Mouse (Mus musculus) testis, adult 2 months (tissue): ENCODE measurements around the gene Tssk6.

ENCODE experiments used
- CTCF ChIP-seq: fragments of 200-500 bp; IDR thresholded peaks from 2 replicates; pipeline ENCODE4 v1.5.1; 2012; ENCODE audit warnings: low read depth, mild to moderate bottlenecking, inconsistent platforms, low read length, moderate library complexity; ENCODE audit not compliant: control insufficient read depth, insufficient read depth, insufficient replicate concordance
- POLR2A ChIP-seq: fragments of 200-500 bp; IDR thresholded peaks from 2 replicates; pipeline ENCODE4 v1.6.1; 2012; ENCODE audit warnings: low read depth, mild to moderate bottlenecking, inconsistent platforms, low read length, moderate library complexity; ENCODE audit not compliant: control insufficient read depth

DNA sequence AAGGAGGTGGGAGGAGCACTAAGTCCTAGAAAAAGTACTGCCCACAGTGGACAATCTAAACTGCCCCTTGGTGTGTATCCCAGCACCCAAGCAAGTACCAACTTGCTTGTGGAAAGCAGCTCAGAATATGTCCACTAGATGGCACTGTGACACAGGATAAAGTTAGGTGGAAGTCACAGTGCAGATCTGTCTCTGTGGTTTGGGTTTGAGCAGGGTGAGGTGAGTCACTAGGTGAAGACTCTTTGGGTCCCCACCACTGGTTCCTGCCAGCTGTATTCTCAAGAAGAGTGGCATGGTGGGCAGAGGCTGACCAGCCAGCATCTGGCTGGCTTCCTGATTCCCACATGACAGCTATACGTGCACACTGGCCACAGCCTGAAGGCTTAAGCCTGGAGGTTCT lies 17.0 kb downstream of the Tssk6 start:
- no peak for TF ChIP-seq CTCF
- no peak for TF ChIP-seq POLR2A
